Mouse (Mus musculus) heart, postnatal 10 days (tissue): ENCODE measurements at regions not wholly inside any gene's neighbourhood (a gene's known extent, or its start where the extent isn't known, plus 50 kb on each side); places are given as distances from the start of the nearest gene placed in this dataset.

Experiments used
- DNase-seq, 2 experiments: peaks; one replicate each; pipeline ENCODE4 v3.0.0; 2021
- intact Hi-C: fragments of 180-260 bp; cut with DNase I; formaldehyde crosslinking; loops from one replicate; pipeline ENCODE4 v1.15.1; 2025

DNA sequence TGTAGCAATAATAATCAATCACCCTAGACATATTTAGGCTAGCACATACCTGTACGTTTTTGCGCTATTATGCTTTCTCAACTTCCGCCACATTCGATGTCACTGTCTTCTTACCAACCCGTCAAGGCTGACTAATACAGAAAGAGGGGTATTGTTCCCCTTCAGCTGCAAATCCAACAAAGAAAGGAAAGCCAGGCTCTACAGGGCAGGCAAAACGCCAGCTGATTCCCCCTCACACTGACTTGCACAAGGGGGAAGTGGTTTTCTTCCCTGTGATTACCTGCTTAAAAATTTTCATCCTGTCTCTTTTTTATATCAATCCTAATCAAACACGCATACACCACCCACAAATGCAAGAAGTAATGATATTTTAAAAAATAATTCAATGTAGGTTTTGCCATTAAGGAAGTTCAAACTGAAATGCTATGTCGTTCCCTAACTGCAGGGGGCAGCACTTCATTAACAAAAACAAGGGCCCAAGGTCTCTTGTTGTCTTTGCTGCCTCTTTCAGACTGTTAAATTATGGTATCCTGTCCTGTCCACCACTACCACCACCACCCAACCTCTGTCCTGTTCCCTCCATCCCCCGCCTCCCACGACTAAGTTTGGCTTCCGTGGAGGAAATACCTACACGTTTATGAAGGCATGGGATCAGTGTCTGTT lies 195.4 kb downstream of the Gm11077 start:
- intact Hi-C loops = loop anchor here (1.0 to 10.0 kb wide), 3 partner anchors 390 to 650 kb away; no protein-coding TSS in a partner anchor
- DNase-seq = peak; percentile 52 to 77

DNA sequence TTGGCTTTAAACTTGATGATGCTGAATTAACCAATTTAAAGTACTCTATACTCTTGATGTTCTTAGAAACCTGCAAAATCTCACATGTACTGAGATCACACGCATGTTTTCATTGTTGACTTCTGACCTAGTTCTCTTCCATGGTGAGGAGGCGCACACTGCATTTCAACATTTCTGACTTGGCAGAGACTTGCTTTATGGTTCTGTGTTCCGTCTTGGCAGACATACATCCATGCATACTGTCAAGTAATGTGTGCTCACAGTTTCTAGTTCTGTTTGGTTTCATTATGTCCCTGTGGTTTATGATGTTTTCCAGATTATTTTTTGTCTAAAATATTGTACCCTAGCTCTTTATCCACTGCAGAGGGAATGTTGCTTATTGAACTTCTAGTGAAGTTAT lies 198.5 kb downstream of the Gm11077 start:
- DNase-seq = no peak
- intact Hi-C loops = loop anchor here (5.0 to 10.0 kb wide), 3 partner anchors 320 to 647 kb away; partner anchors contain the start of gene Pde3a

DNA sequence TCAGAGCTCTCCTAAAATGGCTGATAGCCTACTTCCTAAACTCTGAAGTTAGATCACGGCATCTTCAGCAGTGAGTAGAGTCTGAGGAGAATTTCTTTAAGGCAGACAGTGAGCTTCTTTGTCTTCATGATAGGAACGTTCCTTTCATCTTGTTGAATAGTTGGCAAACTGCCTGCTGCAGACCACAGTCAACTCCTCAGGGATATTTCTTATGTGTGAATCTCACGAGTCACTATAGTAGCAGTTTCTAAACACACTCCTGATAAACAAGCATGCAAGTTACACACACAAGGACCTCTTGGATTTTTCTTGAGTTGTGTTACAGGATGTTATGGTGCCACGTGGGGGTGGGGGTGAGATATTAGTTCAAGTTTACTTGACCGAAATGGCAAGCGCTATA lies 205.2 kb downstream of the Gm11077 start:
- intact Hi-C loops = no loop called here

DNA sequence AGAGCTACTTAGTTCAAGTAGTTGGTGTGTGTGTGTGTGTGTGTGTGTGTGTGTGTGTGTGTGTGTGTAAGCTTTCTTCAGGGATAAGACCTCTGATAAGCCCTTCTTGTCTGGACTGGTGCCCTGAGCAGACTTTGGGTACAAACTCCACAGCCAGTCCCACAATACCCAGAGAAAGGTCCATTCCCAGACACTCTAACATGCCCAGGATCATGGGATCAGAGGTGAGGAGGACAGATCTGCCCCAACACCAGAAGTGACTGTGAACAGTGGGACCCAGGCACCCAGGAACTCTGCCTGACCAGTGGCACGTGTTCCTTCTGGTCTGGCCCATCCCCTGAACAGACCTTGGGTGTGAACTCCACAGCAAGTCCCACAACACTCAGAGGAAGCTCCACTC lies 208.9 kb downstream of the Gm11077 start:
- intact Hi-C loops = no loop called here
- no peak for DNase-seq

More for the DNA sequence above, 205.2 kb downstream of the Gm11077 start:
- no peak for DNase-seq

DNA sequence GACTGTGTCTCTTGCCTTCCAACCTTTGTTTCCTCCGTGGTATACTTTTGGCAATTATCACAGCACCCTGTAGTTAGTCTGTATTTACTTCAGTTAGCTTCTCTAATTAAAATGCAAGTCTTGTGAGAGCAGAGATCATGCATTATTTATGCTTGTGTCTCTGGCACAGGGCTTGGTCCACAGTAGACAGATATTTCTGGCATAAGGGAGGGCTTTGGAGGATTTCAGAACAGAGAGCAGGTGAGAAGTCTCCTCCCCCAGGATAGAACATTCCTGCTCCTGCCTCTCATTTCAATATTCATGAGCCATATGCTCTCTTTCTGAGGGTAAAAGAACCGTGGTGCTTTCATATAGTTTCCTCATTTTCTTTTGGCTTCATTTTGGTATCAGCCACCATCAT lies 217.6 kb downstream of the Gm11077 start:
- intact Hi-C loops = no loop called here
- no peak for DNase-seq

DNA sequence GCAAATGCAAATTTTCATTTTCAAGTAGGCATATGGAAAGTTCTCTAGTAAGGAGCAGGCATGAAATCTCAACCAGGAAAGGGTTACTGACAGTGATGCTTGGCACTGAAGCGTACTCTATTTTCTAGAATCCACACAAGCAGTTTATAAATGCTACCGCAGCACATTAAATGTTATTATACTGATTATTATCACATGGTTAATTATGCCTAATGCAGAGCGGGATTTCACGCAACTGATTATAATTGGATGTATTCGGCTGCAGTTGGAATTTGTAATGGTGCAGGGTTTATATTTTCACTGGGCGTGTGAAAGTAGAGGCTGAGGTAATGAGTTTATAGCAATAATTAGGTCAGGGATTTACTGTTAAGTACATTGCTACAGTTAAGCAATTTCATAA lies 221.4 kb downstream of the Gm11077 start:
- no peak for DNase-seq
- intact Hi-C loops = no loop called here

DNA sequence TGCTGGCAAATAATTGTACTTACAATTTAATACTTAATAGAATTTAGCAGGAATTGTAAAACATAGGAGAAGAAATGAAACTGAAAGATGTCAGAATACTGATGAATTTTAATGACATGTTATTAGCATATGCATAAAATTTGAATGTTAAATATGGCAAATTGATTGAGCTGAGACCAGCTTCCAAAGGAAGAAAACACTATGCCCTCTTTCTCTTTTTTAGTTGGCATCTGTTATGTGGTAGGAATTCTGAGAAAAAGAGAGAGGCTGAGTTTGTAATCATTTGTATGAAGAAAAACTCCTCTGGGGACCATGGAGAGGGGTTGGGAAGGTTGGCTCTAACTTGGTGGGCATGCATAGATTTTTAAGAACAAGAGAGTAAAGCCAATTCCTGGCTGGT lies 224.2 kb downstream of the Gm11077 start:
- no peak for DNase-seq

DNA sequence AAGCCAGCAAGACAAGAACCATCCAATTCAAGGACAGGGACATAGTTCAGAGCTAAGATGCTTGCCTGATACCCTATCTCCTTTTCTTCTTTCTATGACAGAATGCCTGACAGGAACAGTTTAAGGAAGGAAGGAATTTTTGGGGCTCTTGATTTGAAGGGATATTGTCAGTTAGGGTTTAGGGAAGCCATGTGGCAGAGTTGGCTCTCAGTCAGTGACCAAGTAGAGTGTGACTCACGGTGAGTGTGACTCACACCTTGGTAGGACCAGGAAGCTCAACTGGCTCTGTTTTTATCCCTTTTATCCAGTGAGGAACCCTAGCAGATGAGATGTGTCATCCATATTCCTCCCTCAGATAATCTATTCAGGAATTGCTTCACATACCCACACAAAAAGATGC lies 224.6 kb downstream of the Gm11077 start:
- DNase-seq = no peak
- intact Hi-C loops = no loop called here

More for the DNA sequence above, 224.2 kb downstream of the Gm11077 start:
- intact Hi-C loops = no loop called here

DNA sequence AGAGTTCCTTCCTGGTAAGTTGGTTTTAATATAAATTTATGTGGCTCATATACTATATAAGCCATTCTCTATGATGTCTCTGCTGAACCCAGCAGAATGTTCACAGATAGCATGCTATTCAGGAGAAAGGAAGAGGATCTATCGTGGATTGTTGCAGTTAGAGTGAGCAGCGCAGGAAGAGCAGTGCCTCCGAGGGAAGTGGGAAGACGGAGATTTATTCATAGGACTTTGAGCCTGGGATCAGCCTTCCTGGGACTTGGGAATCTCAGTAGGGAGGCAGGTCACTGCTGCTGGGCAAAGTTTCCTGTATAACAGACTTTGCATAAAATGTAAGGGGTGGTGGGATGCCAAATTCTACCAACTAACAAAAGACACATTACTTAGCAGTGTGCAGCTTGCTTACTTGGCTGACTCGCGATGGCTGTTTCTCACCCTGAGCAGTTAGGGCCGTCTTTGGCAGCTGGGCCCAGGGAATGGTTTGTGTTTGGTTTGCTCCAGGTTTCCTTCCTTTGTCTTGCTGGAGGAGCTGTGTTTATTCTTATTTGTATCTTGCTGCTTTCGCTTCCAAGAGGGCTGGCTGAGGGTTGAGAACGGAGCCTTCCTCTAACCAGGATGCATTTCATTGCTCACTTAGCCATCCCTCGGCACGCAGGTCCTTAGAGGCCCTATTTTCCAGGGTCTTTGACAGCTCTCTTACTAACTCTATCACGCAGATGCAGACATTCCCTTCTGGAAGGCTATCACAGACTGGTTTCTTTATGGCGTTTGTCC lies 226.9 kb downstream of the Gm11077 start:
- intact Hi-C loops = no loop called here
- DNase-seq = peak; percentile 35 to 36

DNA sequence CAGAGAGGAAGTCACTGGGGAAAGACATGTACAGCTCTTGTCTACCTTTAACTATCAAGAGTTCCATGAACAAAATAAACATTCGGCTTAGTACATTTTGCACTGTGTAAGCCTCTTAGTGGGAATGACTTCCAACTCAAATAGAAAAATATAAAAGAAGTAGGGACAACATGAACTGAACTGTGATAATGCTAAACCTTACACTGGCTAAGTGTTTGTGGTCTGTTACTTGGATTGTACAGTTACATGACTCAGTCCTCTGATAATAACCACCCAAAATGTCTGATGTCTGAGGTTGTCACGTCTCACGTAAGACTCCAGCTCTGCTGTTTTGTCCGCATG lies 227.4 kb downstream of the Gm11077 start:
- intact Hi-C loops = no loop called here
- peak in 1 of 2 experiments; percentile 10 for DNase-seq

DNA sequence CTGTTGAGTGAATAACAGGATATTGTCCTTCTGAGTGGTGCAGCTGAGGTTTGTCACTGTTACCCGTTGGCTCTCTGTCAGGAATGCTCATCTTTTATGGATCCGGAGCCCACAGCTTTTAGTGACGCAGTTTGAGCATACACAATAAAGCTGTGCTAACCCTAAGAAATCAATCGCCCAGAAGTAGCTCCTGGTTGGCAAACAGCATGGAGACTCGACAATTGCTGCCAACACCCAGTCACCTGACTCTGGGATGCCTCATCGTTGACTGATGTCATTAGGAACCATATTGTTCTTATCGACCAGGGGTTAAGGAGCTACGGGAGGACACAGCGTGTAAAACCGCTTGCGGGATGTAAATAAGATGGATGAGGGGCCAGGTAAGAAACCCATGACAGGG lies 232.9 kb downstream of the Gm11077 start:
- intact Hi-C loops = no loop called here
- DNase-seq = peak; percentile 2 to 3

DNA sequence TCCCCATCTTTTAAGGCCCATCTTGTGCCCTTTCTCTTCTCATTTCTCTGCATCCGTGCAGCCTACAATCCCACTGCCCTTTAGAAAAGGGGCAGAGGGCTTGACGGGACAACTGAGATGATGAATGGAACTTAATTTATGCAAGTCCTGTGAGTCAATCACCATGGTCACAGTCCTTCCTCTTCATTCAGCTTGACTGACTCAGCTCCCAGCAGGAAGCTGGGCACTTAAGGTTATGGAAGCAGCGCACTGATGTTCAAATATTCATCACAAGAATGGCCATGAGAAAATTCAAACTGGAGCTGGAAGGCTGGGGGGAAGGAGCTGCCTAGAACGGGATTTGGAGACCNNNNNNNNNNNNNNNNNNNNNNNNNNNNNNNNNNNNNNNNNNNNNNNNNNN lies 233.5 kb downstream of the Gm11077 start:
- DNase-seq = no peak
- intact Hi-C loops = no loop called here

DNA sequence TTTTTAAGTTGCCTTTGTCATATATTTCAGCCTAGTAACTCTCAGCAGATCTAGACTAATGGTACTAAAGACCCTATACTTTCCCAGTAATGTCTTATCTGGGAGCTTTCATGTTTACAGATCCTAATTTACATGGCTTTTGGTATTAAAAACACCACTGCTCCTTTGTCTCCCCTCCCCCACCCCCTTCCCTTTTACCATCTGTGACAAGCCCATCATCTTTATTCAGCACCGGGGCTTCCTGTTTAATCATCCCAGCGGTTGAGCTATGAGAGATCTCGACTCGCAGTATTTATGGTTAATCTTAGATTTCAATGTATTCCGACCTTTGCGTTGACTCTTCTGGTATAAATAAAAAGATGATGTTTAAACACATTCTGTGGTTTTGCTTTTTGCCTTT lies 244.6 kb downstream of the Gm11077 start:
- DNase-seq = no peak
- intact Hi-C loops = no loop called here

DNA sequence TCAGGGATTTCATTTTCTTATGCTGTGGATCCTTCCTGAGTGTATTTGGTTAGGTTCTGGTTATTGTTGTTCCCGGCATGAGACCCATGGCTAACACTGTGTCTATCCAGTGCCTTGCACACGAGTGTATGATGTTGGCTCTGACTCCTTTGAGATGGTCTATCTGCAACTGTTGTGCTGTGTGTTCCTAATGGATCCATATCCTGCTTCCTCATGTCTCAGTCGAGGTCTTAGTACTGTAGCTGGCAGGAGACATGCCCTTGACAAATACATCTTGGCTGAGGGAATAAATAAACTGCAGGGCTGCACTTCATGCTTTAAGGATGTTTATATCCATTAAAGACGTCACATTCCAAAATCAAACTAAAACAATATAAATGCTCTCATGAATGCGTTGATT lies 247.9 kb downstream of the Gm11077 start:
- DNase-seq = no peak
- intact Hi-C loops = no loop called here

DNA sequence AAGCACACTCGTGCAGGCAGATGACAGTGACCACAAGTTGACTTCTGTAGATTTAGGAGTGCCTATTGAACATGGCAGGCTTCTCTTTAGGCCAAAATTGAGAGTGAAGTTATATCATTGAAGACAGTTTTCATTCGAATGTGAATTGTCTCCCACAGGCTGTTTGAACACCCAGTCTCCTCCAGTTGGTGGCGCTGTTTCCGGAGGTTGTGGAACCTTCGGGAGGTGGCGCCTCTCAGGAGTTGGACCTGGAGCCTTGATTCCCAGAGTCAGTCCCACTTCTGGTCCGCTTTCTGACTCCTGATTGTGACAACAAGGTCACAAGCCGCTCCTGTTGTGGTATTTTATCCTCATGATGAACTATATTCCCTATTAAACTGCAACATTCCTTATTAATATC lies 254.5 kb downstream of the Gm11077 start:
- DNase-seq = no peak
- intact Hi-C loops = no loop called here

DNA sequence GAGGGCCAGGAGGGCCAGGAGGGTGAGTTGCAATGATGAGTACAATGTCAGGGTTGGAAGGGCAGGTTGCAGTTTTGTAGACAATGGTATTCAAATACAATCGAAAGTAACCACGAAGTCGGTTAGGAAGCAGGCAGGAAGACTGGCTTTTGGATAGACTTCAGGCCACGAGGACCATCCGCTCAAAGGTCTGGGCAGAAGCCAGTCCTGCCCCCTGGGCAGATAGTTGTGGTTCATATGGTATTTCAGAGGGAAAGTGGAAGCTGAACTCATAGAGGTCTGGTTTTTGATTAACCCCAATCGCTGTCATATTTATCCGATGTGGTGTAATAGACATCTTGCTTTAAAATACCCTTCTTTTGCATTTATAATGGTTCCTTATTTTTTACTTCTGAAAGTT lies 255.2 kb downstream of the Gm11077 start:
- intact Hi-C loops = no loop called here
- DNase-seq = no peak

DNA sequence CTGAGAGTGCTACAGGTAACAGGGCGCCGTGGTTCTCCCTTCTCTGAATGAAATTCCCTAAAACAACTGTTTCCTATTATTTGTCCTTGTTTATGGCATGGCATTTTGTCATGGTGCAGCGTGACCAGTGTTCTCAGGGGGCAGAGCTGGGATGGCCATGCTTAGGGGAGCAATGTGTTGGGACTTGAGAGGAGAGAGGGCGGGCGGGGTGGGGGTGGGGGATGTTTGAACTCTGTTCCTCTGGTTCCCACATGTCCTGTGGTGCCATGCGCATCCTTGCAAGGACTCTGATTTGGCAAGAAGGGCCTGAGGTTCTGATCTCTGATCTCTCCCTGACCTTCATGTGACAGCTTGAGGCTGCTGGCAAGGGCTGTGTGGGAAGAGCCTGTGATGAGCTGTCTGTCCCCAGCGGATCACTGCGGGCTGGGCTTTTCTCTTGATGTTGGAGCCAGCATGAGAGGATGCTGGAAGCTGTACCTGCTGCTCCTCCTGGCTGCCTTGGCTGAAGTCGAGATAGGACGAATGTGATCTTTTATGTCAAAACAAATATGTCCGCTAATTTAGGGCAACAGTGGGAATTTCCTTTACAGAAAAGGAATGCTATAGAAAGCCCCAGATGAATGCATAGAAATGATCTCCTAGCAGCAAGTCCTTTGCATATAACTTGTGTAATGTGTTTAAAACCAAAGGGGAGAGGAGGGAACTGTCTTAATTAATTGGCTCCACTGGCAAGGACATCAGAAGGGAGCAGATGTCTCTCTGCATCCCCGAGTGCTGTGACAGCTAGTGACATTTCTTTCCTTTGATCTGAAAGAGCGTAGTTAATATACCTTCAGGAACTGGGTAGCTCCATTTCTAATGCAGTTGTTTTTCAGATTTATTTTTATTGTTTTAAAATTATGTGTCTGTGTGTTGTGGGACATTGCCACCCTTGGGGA lies 255.2 kb upstream of the Pde3a start:
- intact Hi-C loops = no loop called here
- no peak for DNase-seq

DNA sequence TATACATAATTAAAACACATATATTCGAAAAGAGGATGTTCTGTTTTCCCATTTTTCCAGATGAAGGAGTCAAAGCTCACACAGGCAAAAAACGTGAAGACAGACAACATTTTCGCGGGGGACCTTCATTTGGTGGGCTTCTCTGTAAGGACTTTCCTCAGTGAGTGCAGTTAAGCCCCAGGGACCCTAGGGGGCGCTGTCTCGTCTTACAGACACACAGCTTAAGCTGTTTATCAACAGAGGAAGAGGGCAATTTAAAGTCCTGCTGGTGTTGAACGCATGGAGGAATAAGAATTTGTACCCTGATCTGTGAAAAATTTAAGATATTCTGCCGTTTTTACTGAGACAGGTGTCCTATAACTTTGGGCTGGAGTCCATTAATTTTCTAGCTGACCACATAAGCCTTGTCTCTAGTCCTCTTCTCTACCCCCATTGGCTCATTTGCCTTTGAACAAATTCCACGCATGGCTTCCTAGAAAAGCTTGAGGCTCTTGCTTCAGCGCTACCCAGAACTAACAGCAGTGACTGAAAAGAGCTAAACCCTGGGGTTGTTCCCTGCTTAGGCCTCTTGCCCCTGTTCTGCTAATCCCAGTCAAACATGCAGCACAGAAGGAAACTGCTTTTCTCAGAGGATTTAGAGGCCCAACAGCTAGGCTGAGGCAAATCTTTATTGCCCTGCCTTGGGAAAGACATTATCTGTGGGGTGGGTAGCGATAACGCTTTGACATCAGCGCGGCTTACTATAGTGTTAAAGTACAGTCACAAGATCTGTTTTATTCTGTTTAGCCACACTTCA lies 253.5 kb upstream of the Pde3a start:
- intact Hi-C loops = no loop called here
- DNase-seq = peak; percentile 13 to 27

DNA sequence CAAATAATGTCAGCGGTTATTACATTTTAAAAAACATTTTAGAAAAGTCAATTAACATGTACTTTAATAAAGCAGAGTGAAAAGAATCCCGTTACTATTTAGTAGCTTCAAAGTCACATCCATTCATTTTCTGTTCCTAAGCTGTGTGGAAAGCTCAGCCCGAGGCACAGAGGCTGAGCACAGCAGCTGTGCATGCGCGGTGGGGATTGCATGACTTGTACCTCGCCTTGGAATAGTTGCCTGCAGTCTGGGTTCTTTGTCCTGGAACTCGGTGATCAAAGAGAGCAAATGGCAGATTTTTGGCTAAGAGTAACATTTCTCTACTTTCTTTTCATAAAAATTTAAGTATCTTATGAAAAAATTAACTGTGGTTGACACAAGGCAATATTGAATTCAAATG lies 251.0 kb upstream of the Pde3a start:
- DNase-seq = no peak
- intact Hi-C loops = no loop called here

DNA sequence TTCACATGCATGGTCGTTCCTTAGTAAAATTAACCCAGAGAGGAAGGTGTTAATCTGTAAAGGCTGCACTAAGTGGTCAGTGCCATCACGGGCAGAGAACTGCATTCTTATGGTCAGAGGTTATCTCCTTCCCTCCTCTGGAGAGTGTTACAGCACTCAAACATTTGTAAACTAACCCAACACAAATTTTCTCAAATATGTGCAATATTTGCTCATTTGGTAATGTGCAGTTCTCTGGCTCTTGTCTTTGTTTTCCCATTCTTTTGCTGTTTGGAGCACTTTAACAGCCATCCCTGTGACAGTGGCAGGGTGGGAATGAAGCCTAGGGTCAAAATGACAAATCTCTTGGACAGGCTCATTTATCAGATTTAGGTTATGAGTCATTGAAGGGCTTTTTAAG lies 248.5 kb upstream of the Pde3a start:
- DNase-seq = peak; percentile 19 to 30
- intact Hi-C loops = no loop called here

DNA sequence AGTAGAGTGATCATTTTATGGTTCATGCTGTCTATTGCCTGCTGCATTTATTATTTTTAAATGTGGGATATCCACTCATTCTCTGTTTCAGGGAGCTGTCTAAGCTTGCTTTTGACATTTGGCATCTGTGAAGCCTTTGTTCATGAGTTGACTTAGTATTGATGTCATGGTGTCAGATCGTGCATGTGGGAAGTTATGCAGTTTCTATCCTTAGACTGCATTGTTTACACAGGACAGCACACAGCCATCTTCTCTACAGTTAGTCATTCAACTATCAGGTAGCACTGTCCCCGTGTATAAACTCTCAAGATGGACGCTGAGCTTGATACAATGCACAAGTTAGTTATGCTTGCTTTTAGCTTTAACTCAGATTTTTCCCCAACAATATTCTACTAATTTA lies 247.8 kb upstream of the Pde3a start:
- intact Hi-C loops = no loop called here
- no peak for DNase-seq
